Mouse (Mus musculus) stomach, postnatal 0 days (tissue): ENCODE results near the gene Ndufb3.

Source experiments
- CTCF ChIP-seq: IDR thresholded peaks from 2 replicates; pipeline ENCODE4 v1.5.1; 2016; ENCODE audit warnings: antibody characterized with exemption, low read depth, mild to moderate bottlenecking, moderate library complexity
- EP300 ChIP-seq: optimal IDR thresholded peaks from 2 replicates; pipeline ENCODE3; 2016; ENCODE audit warnings: antibody characterized with exemption

DNA sequence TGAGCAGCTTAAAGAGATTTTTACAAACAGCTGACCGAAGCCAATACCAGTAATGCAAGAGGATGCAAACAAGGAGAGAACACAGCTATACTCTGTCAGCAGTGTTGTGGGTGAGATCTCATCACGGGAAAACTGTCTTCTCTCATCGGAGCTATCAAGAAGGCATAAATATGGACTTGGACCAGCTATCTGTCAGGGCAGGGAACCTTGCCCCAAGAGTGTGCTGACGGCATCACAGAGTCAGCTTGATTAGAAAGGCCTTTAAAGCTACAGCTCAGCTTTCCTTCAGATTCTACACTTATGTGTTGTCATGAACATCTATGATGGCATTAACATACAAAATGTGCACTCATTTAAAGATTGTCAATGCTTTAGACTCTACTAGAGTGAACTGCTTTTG, 16.5 kb downstream of the Ndufb3 start:
- TF ChIP-seq CTCF (no peak), EP300 (no peak)
